Mouse (Mus musculus): ENCODE results near the gene Znfx1. TPM values are rescaled to one million over a fixed set of nuclear protein-coding genes. Genes with fewer than 3 reads are reported as not detected.

Gene Znfx1
- polyA plus RNA-seq, 1 experiment: 46.0 TPM

GRCm38 (mm10) chr2:167004099-167004854 lies 58.5 kb downstream of the Znfx1 start:
- no peak for TF ChIP-seq POLR2A (IDR thresholded peaks at IDR 0.05; ENCODE audit: control insufficient read depth, extremely low read depth, insufficient read depth, low read length, poor library complexity)
- TF ChIP-seq CTCF (IDR thresholded peaks at IDR 0.05; ENCODE audit: borderline replicate concordance, control insufficient read depth, extremely low read depth, insufficient read depth, low read length, poor library complexity): no peak
- no peaks in the 10 kb centered on the region for H3K27me3 ChIP-seq (ENCODE audit: control insufficient read depth, insufficient read depth, low read length)
- no peaks in the 10 kb centered on the region for H3K36me3 ChIP-seq (ENCODE audit: control insufficient read depth, insufficient read depth, low read length)
- H3K27ac ChIP-seq (ENCODE audit: control insufficient read depth, insufficient read depth, low read length): no peak overlapping the region
- no peak overlapping the region for H3K4me3 ChIP-seq (ENCODE audit: control insufficient read depth, insufficient read depth, low read length)
- H3K4me1 ChIP-seq (replicated peaks; ENCODE audit: control insufficient read depth, insufficient read depth, low read length): no peaks in the 10 kb centered on the region
- 49% methylated on average over 8 of the region's 8 CpGs for WGBS
- peak; percentile 73 for DNase-seq

- TF ChIP-seq POLR2A (IDR thresholded peaks at IDR 0.05; ENCODE audit: control insufficient read depth, extremely low read depth, insufficient read depth, low read length, poor library complexity) (no peak), CTCF (IDR thresholded peaks at IDR 0.05; ENCODE audit: borderline replicate concordance, control insufficient read depth, extremely low read depth, insufficient read depth, low read length, poor library complexity) (no peak)
- H3K4me3 ChIP-seq (ENCODE audit: control insufficient read depth, insufficient read depth, low read length): no peak overlapping the region
- no peak for DNase-seq
- no peak overlapping the region for H3K27ac ChIP-seq (ENCODE audit: control insufficient read depth, insufficient read depth, low read length)
- peaks cover 3% of the 10 kb centered on the region for H3K4me1 ChIP-seq (replicated peaks; ENCODE audit: control insufficient read depth, insufficient read depth, low read length)
- no peaks in the 10 kb centered on the region for H3K36me3 ChIP-seq (ENCODE audit: control insufficient read depth, insufficient read depth, low read length)
- no peaks in the 10 kb centered on the region for H3K27me3 ChIP-seq (ENCODE audit: control insufficient read depth, insufficient read depth, low read length)
- 90% methylated on average over 9 of the region's 9 CpGs for WGBS
Measured at GRCm38 (mm10) chr2:167001486-167001885, 61.3 kb downstream of the Znfx1 start.

DNA sequence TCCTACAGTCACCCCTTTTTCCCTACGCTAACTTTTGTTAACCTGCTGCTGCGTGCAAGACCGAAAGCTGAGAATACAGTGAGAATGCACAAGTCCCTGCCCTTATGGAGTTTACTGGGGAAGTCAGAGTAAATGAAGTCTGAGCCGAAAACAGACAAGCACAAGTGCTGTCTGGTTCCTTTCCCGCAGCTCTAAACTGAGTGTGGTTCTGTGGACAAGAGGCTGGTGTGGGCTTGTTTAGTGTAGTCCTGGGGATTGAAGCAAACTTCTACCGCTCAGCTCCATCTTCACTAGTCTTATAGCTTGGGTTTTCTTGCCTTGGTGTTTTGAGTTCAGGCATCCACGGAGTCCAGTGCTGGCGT lies 66.3 kb downstream of the Znfx1 start:
- no peak for DNase-seq
- H3K36me3 ChIP-seq (ENCODE audit: control insufficient read depth, insufficient read depth, low read length): no peaks in the 10 kb centered on the region
- 35% methylated on average over 8 of the region's 8 CpGs for WGBS
- peaks cover 13% of the 10 kb centered on the region for H3K4me1 ChIP-seq (replicated peaks; ENCODE audit: control insufficient read depth, insufficient read depth, low read length)
- no peak for TF ChIP-seq CTCF (IDR thresholded peaks at IDR 0.05; ENCODE audit: borderline replicate concordance, control insufficient read depth, extremely low read depth, insufficient read depth, low read length, poor library complexity)
- TF ChIP-seq POLR2A (IDR thresholded peaks at IDR 0.05; ENCODE audit: control insufficient read depth, extremely low read depth, insufficient read depth, low read length, poor library complexity): peak; percentile 21
- H3K27ac ChIP-seq (ENCODE audit: control insufficient read depth, insufficient read depth, low read length): peak overlapping the region; percentile 68
- peak overlapping the region; percentile 28 for H3K4me3 ChIP-seq (ENCODE audit: control insufficient read depth, insufficient read depth, low read length)
- no peaks in the 10 kb centered on the region for H3K27me3 ChIP-seq (ENCODE audit: control insufficient read depth, insufficient read depth, low read length)

GRCm38 (mm10) chr2:166995796-166996532 lies 66.9 kb downstream of the Znfx1 start, which contains the start of gene Stau1:
Stau1 (minus strand) TSS chr2:166996299.
- Histone ChIP-seq H3K36me3 (ENCODE audit: control insufficient read depth, insufficient read depth, low read length) (no peaks in the 10 kb centered on the region), H3K4me3 (ENCODE audit: control insufficient read depth, insufficient read depth, low read length) (peak within 1 kb of the TSS; percentile 82), H3K27me3 (ENCODE audit: control insufficient read depth, insufficient read depth, low read length) (no peaks in the 10 kb centered on the region), H3K27ac (ENCODE audit: control insufficient read depth, insufficient read depth, low read length) (peak within 1 kb of the TSS; percentile 76), H3K4me1 (replicated peaks; ENCODE audit: control insufficient read depth, insufficient read depth, low read length) (peaks cover 13% of the 10 kb centered on the region)
- WGBS: under 1% methylated on average over 88 of the region's 88 CpGs
- peak; percentile 94 for DNase-seq
- TF ChIP-seq CTCF (IDR thresholded peaks at IDR 0.05; ENCODE audit: borderline replicate concordance, control insufficient read depth, extremely low read depth, insufficient read depth, low read length, poor library complexity) (no peak), POLR2A (IDR thresholded peaks at IDR 0.05; ENCODE audit: control insufficient read depth, extremely low read depth, insufficient read depth, low read length, poor library complexity) (peak; percentile 73)

DNA sequence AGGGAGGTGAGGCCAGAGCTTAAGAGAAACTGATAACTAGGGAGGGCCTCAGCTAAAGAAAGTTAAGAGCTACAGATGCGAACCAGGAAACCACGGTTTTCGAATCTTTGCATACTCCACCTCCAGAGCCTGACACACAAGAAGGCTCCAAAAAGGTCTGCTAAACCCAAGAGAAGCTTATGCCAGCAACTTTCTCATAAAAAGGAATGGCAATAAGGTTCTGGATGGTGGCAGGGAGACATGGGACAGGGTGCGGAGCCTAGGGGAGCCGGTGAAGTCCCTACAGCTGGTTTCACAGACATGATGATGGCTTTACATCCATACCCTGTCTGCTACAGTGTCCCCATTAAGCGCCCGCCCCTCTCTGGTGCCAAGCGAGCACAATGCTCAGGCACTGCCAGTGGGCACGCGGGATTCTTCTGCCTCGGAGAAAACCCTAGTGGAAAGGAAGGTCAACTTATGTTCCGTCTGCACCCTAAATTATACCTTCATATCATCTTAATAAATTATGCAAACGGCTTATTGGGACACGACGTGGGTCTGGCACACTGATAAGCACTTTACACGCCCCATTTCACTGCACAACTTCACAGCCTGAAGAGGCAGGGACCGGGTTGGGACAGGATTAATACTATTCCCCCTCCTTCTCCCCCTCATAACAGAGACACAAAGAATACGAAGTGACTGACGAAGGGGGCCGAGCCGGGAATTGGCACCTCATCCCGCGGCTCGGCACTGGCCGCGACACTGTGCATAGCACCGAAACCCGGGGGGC lies 67.6 kb downstream of the Znfx1 start:
- H3K4me3 ChIP-seq (ENCODE audit: control insufficient read depth, insufficient read depth, low read length): peak overlapping the region; percentile 82
- H3K4me1 ChIP-seq (replicated peaks; ENCODE audit: control insufficient read depth, insufficient read depth, low read length): peaks cover 13% of the 10 kb centered on the region
- H3K36me3 ChIP-seq (ENCODE audit: control insufficient read depth, insufficient read depth, low read length): no peaks in the 10 kb centered on the region
- WGBS: 1% methylated on average over 28 of the region's 28 CpGs
- no peaks in the 10 kb centered on the region for H3K27me3 ChIP-seq (ENCODE audit: control insufficient read depth, insufficient read depth, low read length)
- peak; percentile 39 for DNase-seq
- TF ChIP-seq CTCF (IDR thresholded peaks at IDR 0.05; ENCODE audit: borderline replicate concordance, control insufficient read depth, extremely low read depth, insufficient read depth, low read length, poor library complexity) (no peak), POLR2A (IDR thresholded peaks at IDR 0.05; ENCODE audit: control insufficient read depth, extremely low read depth, insufficient read depth, low read length, poor library complexity) (no peak)
- peak overlapping the region; percentile 76 for H3K27ac ChIP-seq (ENCODE audit: control insufficient read depth, insufficient read depth, low read length)

GRCm38 (mm10) chr2:166991945-166992344 lies 70.9 kb downstream of the Znfx1 start:
- TF ChIP-seq CTCF (IDR thresholded peaks at IDR 0.05; ENCODE audit: borderline replicate concordance, control insufficient read depth, extremely low read depth, insufficient read depth, low read length, poor library complexity) (no peak), POLR2A (IDR thresholded peaks at IDR 0.05; ENCODE audit: control insufficient read depth, extremely low read depth, insufficient read depth, low read length, poor library complexity) (no peak)
- Histone ChIP-seq H3K4me3 (ENCODE audit: control insufficient read depth, insufficient read depth, low read length) (no peak overlapping the region), H3K36me3 (ENCODE audit: control insufficient read depth, insufficient read depth, low read length) (no peaks in the 10 kb centered on the region), H3K4me1 (replicated peaks; ENCODE audit: control insufficient read depth, insufficient read depth, low read length) (peaks cover 13% of the 10 kb centered on the region), H3K27me3 (ENCODE audit: control insufficient read depth, insufficient read depth, low read length) (no peaks in the 10 kb centered on the region), H3K27ac (ENCODE audit: control insufficient read depth, insufficient read depth, low read length) (no peak overlapping the region)
- no peak for DNase-seq

Measured in thymus, adult 2 months (tissue).